7 mouse cellular contexts compared by ENCODE assay signal in genomic region chr12:70969485-70970184, GRCm38 (mm10). TPM values are rescaled to one million over a fixed set of nuclear protein-coding genes. Genes with fewer than 3 reads are reported as not detected.
DNase-seq lines count a peak whose midpoint lies in the region; ATAC-seq and TF ChIP-seq lines count a peak whose summit lies in the region.

No protein-coding gene starts in this region.

- peak; percentile 58 for ATAC-seq in common myeloid progenitor, adult 5-6 weeks (replicated peaks; ENCODE audit: low read depth, poor library complexity, severe bottlenecking)
- ATAC-seq in intestine, embryonic 15.5 days = no peak
- peak; percentile 59 for ATAC-seq in megakaryocyte-erythroid progenitor cell, adult 5-6 weeks (replicated peaks; ENCODE audit: low FRiP score, low TSS enrichment, poor library complexity, severe bottlenecking)

- H3K27ac ChIP-seq in gastrocnemius, adult 2 months = peak overlapping the region; percentile 99
- H3K27ac ChIP-seq in intestine, embryonic 15.5 days = no peak overlapping the region

- H3K4me2 ChIP-seq in intestine, embryonic 15.5 days (replicated peaks) = peak overlapping the region; percentile 53

- 5% methylated on average over 17 of the region's 17 CpGs for WGBS in intestine, embryonic 15.5 days

- H3K9ac ChIP-seq in intestine, embryonic 15.5 days = no peak overlapping the region

- no peaks in the 10 kb centered on the region for H3K36me3 ChIP-seq in intestine, embryonic 15.5 days

- H3K9me3 ChIP-seq in intestine, embryonic 15.5 days = no peaks in the 10 kb centered on the region

- TF ChIP-seq CTCF in gastrocnemius, adult 2 months (IDR thresholded peaks at IDR 0.05) = peak; percentile 77

- H3K4me3 ChIP-seq in gastrocnemius, adult 2 months = peak overlapping the region; percentile 96
- peak overlapping the region; percentile 23; the same call in 1 of the 2 replicates for H3K4me3 ChIP-seq in intestine, embryonic 15.5 days (replicated peaks)

- H3K27me3 ChIP-seq in intestine, embryonic 15.5 days (replicated peaks) = no peaks in the 10 kb centered on the region

- H3K4me1 ChIP-seq in intestine, embryonic 15.5 days (replicated peaks) = no peaks in the 10 kb centered on the region

- intact Hi-C loops in gastrocnemius, adult 2 months (cut with DNase I) = loop anchor here (2.0 kb wide), 2 partner anchors 81 to 167 kb away; partner anchors contain the start of genes 2700049A03Rik and Timm9
- intact Hi-C loops in left cerebral cortex, postnatal 14 days (cut with DNase I) = loop anchor here (5.0 kb wide), 2 partner anchors 48 to 78 kb away; partner anchors contain the start of gene Arid4a

- DNase-seq in adipocyte (ENCODE audit: low spot score) = peak; percentile 85
- peak; percentile 48 for DNase-seq in gastrocnemius, adult 2 months
- peak; percentile 65 to 83 for DNase-seq in left cerebral cortex, postnatal 14 days (ENCODE audit: low spot score in 2 of 2)
- DNase-seq in right cerebral cortex, postnatal 4 days = peak; percentile 49

RNA-seq across cellular contexts. Expression of gene Psma3, which starts 4.8 kb away (rescaled TPM):
- 350 and 381 TPM in 2 replicates for total RNA-seq in common myeloid progenitor, adult 5-6 weeks (2017)
- total RNA-seq in gastrocnemius, adult 2 months (2021) = 100 to 1,000 TPM; 286 to 306 TPM
- polyA plus RNA-seq in intestine, embryonic 15.5 days (2015; fragmentation: Nextera tagmentation; extraction: Ambion mirVana) = 593 and 607 TPM in 2 replicates
- total RNA-seq in left cerebral cortex, postnatal 14 days (2021) = 100 to 1,000 TPM; 206 to 223 TPM
- total RNA-seq in megakaryocyte-erythroid progenitor cell, adult 5-6 weeks (2014; fragmentation: Nextera tagmentation) = 335 and 399 TPM in 2 replicates
- 428 and 450 TPM in 2 replicates for total RNA-seq in megakaryocyte-erythroid progenitor cell, adult 5-6 weeks (2017)

RNA-seq across cellular contexts. Expression of gene Actr10, which starts 32.0 kb away (rescaled TPM):
- total RNA-seq in common myeloid progenitor, adult 5-6 weeks (2017) = 50.3 and 60.0 TPM in 2 replicates
- 10 to 100 TPM; 84.5 to 94.2 TPM for total RNA-seq in gastrocnemius, adult 2 months (2021)
- polyA plus RNA-seq in intestine, embryonic 15.5 days (2015; fragmentation: Nextera tagmentation; extraction: Ambion mirVana) = 192 and 223 TPM in 2 replicates
- 100 to 1,000 TPM; 174 to 177 TPM for total RNA-seq in left cerebral cortex, postnatal 14 days (2021)
- total RNA-seq in megakaryocyte-erythroid progenitor cell, adult 5-6 weeks (2014; fragmentation: Nextera tagmentation) = 52.7 and 85.1 TPM in 2 replicates
- 54.8 and 65.0 TPM in 2 replicates for total RNA-seq in megakaryocyte-erythroid progenitor cell, adult 5-6 weeks (2017)

RNA-seq across cellular contexts. Expression of gene Arid4a, which starts 46.2 kb away (rescaled TPM):
- total RNA-seq in common myeloid progenitor, adult 5-6 weeks (2017) = 53.1 and 62.7 TPM in 2 replicates
- total RNA-seq in gastrocnemius, adult 2 months (2021) = 1 to 10 TPM; 8.7 to 9.0 TPM
- polyA plus RNA-seq in intestine, embryonic 15.5 days (2015; fragmentation: Nextera tagmentation; extraction: Ambion mirVana) = 35.0 and 39.3 TPM in 2 replicates
- 10 to 100 TPM; 32.4 to 34.5 TPM for total RNA-seq in left cerebral cortex, postnatal 14 days (2021)
- 23.4 and 36.3 TPM in 2 replicates for total RNA-seq in megakaryocyte-erythroid progenitor cell, adult 5-6 weeks (2014; fragmentation: Nextera tagmentation)
- total RNA-seq in megakaryocyte-erythroid progenitor cell, adult 5-6 weeks (2017) = 58.0 and 58.9 TPM in 2 replicates
